Comparison of ENCODE assay signal across 10 mouse cellular contexts in genomic region chrX:12004416-12004815, GRCm38 (mm10).
A peak's percentile ranks its signal among the peaks of the same experiment; 100 is the strongest.
DNase-seq lines count a peak whose midpoint lies in the region; ATAC-seq and TF ChIP-seq lines count a peak whose summit lies in the region.
"Had no signal": no experiment of that assay in that cellular context is flagged by ENCODE, and none has a peak within 500 bp of the region (broad histone marks: within the 10 kb centered on the region; RNA-seq: fewer than 3 reads in every experiment).

No protein-coding gene starts in this region.

- no peaks in the 10 kb centered on the region for H3K36me3 ChIP-seq in liver, embryonic 14.5 days (replicated peaks; ENCODE audit: control insufficient read depth, insufficient read depth, low read depth)
- H3K36me3 ChIP-seq: embryonic facial prominence, embryonic 13.5 days had no signal

- H3K4me1 ChIP-seq in liver, embryonic 14.5 days (replicated peaks; ENCODE audit: control insufficient read depth in 2 of 2, insufficient read depth in 2 of 2, low read length in 1 of 2): peaks cover 18 to 37% of the 10 kb centered on the region in 2 experiments

- TF ChIP-seq EP300 in liver, embryonic 14.5 days (IDR thresholded peaks at IDR 0.05; ENCODE audit: low read depth): no peak

- H3K27ac ChIP-seq in liver, embryonic 14.5 days: peak overlapping the region; percentile 93
- H3K27ac ChIP-seq: embryonic facial prominence, embryonic 13.5 days; layer of hippocampus, adult 2 months had no signal

- no peak for ATAC-seq in liver, embryonic 14.5 days (ENCODE audit: insufficient read depth)

- H3K9me3 ChIP-seq in liver, embryonic 14.5 days (ENCODE audit: control insufficient read depth, low read length): no peaks in the 10 kb centered on the region
- H3K9me3 ChIP-seq: embryonic facial prominence, embryonic 13.5 days had no signal

- no peak for TF ChIP-seq CTCF in liver, embryonic 14.5 days (IDR thresholded peaks at IDR 0.05; ENCODE audit: low read depth)

- H3K9ac ChIP-seq in liver, embryonic 14.5 days (replicated peaks): peak overlapping the region; percentile 20; the same call in 1 of the 2 replicates
- H3K9ac ChIP-seq: embryonic facial prominence, embryonic 13.5 days had no signal

- H3K4me2 ChIP-seq in liver, embryonic 14.5 days (ENCODE audit: low read depth): peak overlapping the region; percentile 94

- H3K27me3 ChIP-seq in liver, embryonic 14.5 days (ENCODE audit: control insufficient read depth, insufficient read depth, low read length): peaks cover 3% of the 10 kb centered on the region; the same call in 1 of the 2 replicates

- H3K4me3 ChIP-seq in liver, embryonic 14.5 days (ENCODE audit: insufficient read depth in 1 of 2, low read depth in 2 of 2, low read length in 2 of 2): no peak overlapping the region
- H3K4me3 ChIP-seq: embryonic facial prominence, embryonic 13.5 days; layer of hippocampus, adult 2 months had no signal

- DNase-seq in heart, adult 18-20 months: peak; percentile 38 to 43
- no peak for DNase-seq in heart, postnatal 25 days (ENCODE audit: low spot score)
- peak; percentile 11 to 32 for DNase-seq in urinary bladder, postnatal 36 days (ENCODE audit: low spot score in 2 of 2)
- DNase-seq in urinary bladder, postnatal 10 days (ENCODE audit: low spot score): no peak
- DNase-seq in liver, embryonic 14.5 days (ENCODE audit: low read depth in 3 of 3, low spot score in 3 of 3): no peak
- no peak for DNase-seq in layer of hippocampus, adult 11-12 months (ENCODE audit: low spot score)
- no peak for DNase-seq in embryo, embryonic 10.5 days (ENCODE audit: low spot score)
- DNase-seq in layer of hippocampus, postnatal 14 days (ENCODE audit: low spot score in 2 of 2): no peak

- WGBS in liver, embryonic 14.5 days (ENCODE audit: insufficient replicate concordance): 22% methylated on average over 16 of the region's 16 CpGs

- intact Hi-C loops in heart, postnatal 25 days (cut with DNase I): loop anchor here (2.0 to 10.0 kb wide), 3 partner anchors 67 to 370 kb away; no protein-coding TSS in a partner anchor

Comparison
In these comparisons a context has a peak if more than half of its experiments do, and no peak if none do; other contexts are left out.
1. DNase-seq: peak in heart, adult 18-20 months (2 of 2) and urinary bladder, postnatal 36 days (2 of 2); none in heart, postnatal 25 days (single experiment), urinary bladder, postnatal 10 days (single experiment), liver, embryonic 14.5 days (0 of 3), layer of hippocampus, adult 11-12 months (single experiment), embryo, embryonic 10.5 days (single experiment) and layer of hippocampus, postnatal 14 days (0 of 2).